Mouse (Mus musculus) spleen, adult 2 months (tissue): Measurements from ENCODE around the gene Mapkapk5.

Experiments used
- CTCF ChIP-seq: fragments of 200-500 bp; IDR thresholded peaks from 2 replicates; pipeline ENCODE4 v1.5.1; 2011; ENCODE audit warnings: mild to moderate bottlenecking, inconsistent platforms; ENCODE audit not compliant: insufficient read depth, insufficient read length, insufficient replicate concordance; ENCODE audit errors: extremely low read depth
- POLR2A ChIP-seq: fragments of 200-500 bp; IDR thresholded peaks from 2 replicates; pipeline ENCODE4 v1.6.1; 2011; ENCODE audit warnings: low read depth, low read length, inconsistent platforms

- no peak for TF ChIP-seq POLR2A
- no peak for TF ChIP-seq CTCF
These were observed 19.8 kb downstream of the Mapkapk5 start for GRCm38 (mm10) chr5:121525774-121526450.
